Mouse (Mus musculus) megakaryocyte-erythroid progenitor cell, adult 5 weeks (primary cell): ENCODE data around the gene Olfr585. TPM values are rescaled to one million over a fixed set of nuclear protein-coding genes. Genes with fewer than 3 reads are reported as not detected.

Experiments
- polyA plus RNA-seq: library from polyadenylated mRNA; stranded (reverse); fragments of >175 nt; gene quantifications from 2 replicates; pipeline ENCODE4 v1.2.3, GENCODE M21; 2012

Olfr585 gene
- not detected in 2 replicates for polyA plus RNA-seq

GRCm38 (mm10) chr7:103097420-103097819, at the start of gene Olfr585:
TSS of gene Olfr585 (plus strand) at chr7:103097720.

GRCm38 (mm10) chr7:103051000-103051399, 46.5 kb upstream of the Olfr585 start, which contains the start of gene Olfr583:
TSS of gene Olfr583 (plus strand) at chr7:103051300.

GRCm38 (mm10) chr7:103081585-103081984, 15.9 kb upstream of the Olfr585 start, which contains the start of gene Olfr584:
TSS of gene Olfr584 (plus strand) at chr7:103081885.

GRCm38 (mm10) chr7:103125538-103125937, 28.0 kb downstream of the Olfr585 start, which contains the start of gene Olfr586:
TSS of gene Olfr586 (minus strand) at chr7:103125638.

GRCm38 (mm10) chr7:103140579-103140978, 43.1 kb downstream of the Olfr585 start, which contains the start of gene Olfr588-ps1:
TSS of gene Olfr588-ps1 (plus strand) at chr7:103140879.

Other genes with a start within 250 kb of the Olfr585 start
- gene Olfr566, start 239.0 kb upstream of the Olfr585 start, polyA plus RNA-seq = not detected in 2 replicates
- not detected in 2 replicates for gene Olfr568, start 220.6 kb upstream of the Olfr585 start, polyA plus RNA-seq
- not detected in 2 replicates for gene Olfr569, start 206.8 kb upstream of the Olfr585 start, polyA plus RNA-seq
- gene Olfr570, start 203.1 kb upstream of the Olfr585 start, polyA plus RNA-seq = not detected in 2 replicates
- not detected in 2 replicates for gene Olfr571, start 180.2 kb upstream of the Olfr585 start, polyA plus RNA-seq
- not detected in 2 replicates for gene Olfr572, start 173.3 kb upstream of the Olfr585 start, polyA plus RNA-seq
- gene Olfr573-ps1, start 155.1 kb upstream of the Olfr585 start, polyA plus RNA-seq = not detected in 2 replicates
- not detected in 2 replicates for gene Olfr574, start 149.3 kb upstream of the Olfr585 start, polyA plus RNA-seq
- not detected in 2 replicates for gene Olfr575, start 138.9 kb upstream of the Olfr585 start, polyA plus RNA-seq
- not detected in 2 replicates for gene Olfr576, start 135.1 kb upstream of the Olfr585 start, polyA plus RNA-seq
- not detected in 2 replicates for gene Olfr577, start 121.8 kb upstream of the Olfr585 start, polyA plus RNA-seq
- gene Olfr578, start 108.4 kb upstream of the Olfr585 start, polyA plus RNA-seq = not detected in 2 replicates
- gene Olfr582, start 59.7 kb upstream of the Olfr585 start, polyA plus RNA-seq = not detected in 2 replicates
- gene Olfr583, start 46.4 kb upstream of the Olfr585 start, polyA plus RNA-seq = not detected in 2 replicates
- gene Olfr584, start 15.8 kb upstream of the Olfr585 start, polyA plus RNA-seq = not detected in 2 replicates
- not detected in 2 replicates for gene Olfr586, start 27.9 kb downstream of the Olfr585 start, polyA plus RNA-seq
- not detected in 2 replicates for gene Olfr588-ps1, start 43.2 kb downstream of the Olfr585 start, polyA plus RNA-seq
- not detected in 2 replicates for gene Olfr589, start 58.6 kb downstream of the Olfr585 start, polyA plus RNA-seq
- gene Olfr591, start 80.6 kb downstream of the Olfr585 start, polyA plus RNA-seq = not detected in 2 replicates
- not detected in 2 replicates for gene Olfr592, start 87.1 kb downstream of the Olfr585 start, polyA plus RNA-seq
- not detected in 2 replicates for gene Olfr593, start 114.1 kb downstream of the Olfr585 start, polyA plus RNA-seq
- not detected in 2 replicates for gene Olfr594, start 119.3 kb downstream of the Olfr585 start, polyA plus RNA-seq
- not detected in 2 replicates for gene Usp17ld, start 154.8 kb downstream of the Olfr585 start, polyA plus RNA-seq
- not detected in 2 replicates for gene Olfr596, start 207.9 kb downstream of the Olfr585 start, polyA plus RNA-seq
- gene Olfr597, start 218.6 kb downstream of the Olfr585 start, polyA plus RNA-seq = not detected in 2 replicates
- not detected in 2 replicates for gene Olfr598, start 225.8 kb downstream of the Olfr585 start, polyA plus RNA-seq
- not detected in 2 replicates for gene Olfr599, start 238.2 kb downstream of the Olfr585 start, polyA plus RNA-seq